Mouse (Mus musculus) forebrain, embryonic 12.5 days (tissue): ENCODE data around the gene Zbtb12. TPM values are rescaled to one million over a fixed set of nuclear protein-coding genes. Genes with fewer than 3 reads are reported as not detected.
"Not testable (repeated sequence)": the region's sequence is repeated elsewhere in the genome, so short reads cannot be mapped to it uniquely, and the experiment has no call there.

Experiments used
- ATAC-seq: fragments of 200-750 bp; cut with Nextera tagmentation; 2 replicates; pipeline ENCODE4 v1.8.0; 2017; ENCODE audit warnings: moderate TSS enrichment; ENCODE audit not compliant: low FRiP score
- H3K27ac ChIP-seq: fragments of 300-500 bp; sonication (generic); 2 replicates; pipeline ENCODE4 v1.5.1; 2016; ENCODE audit warnings: mild to moderate bottlenecking
- H3K27me3 ChIP-seq: fragments of 300-500 bp; sonication (generic); 2 replicates; pipeline ENCODE4 v1.6.1; 2016; ENCODE audit warnings: mild to moderate bottlenecking
- H3K36me3 ChIP-seq: fragments of 300-500 bp; sonication (generic); replicated peaks from 2 replicates; pipeline ENCODE4 v1.6.1; 2016; ENCODE audit warnings: mild to moderate bottlenecking
- H3K4me1 ChIP-seq: fragments of 300-500 bp; sonication (generic); 2 replicates; pipeline ENCODE4 v1.6.1; 2016
- H3K4me2 ChIP-seq: fragments of 300-500 bp; sonication (generic); 2 replicates; pipeline ENCODE4 v1.6.1; 2016; ENCODE audit warnings: mild to moderate bottlenecking, moderate library complexity
- H3K4me3 ChIP-seq: fragments of 300-500 bp; sonication (generic); replicated peaks from 2 replicates; pipeline ENCODE4 v1.5.1; 2016; ENCODE audit warnings: mild to moderate bottlenecking
- H3K9ac ChIP-seq: fragments of 300-500 bp; sonication (generic); 2 replicates; pipeline ENCODE4 v1.6.1; 2016; ENCODE audit warnings: mild to moderate bottlenecking
- H3K9me3 ChIP-seq: fragments of 300-500 bp; sonication (generic); 2 replicates; pipeline ENCODE4 v1.6.1; 2016
- WGBS: fragments of 180-500 bp; shearing (Covaris S2); methylation state at CpG from one replicate; pipeline ENCODE4 v1.1.7; 2016; 5-methylcytosine and 5-hydroxymethylcytosine counted together
- polyA plus RNA-seq: library from polyadenylated mRNA; unstranded; fragments of >200 nt; fragmentation: Nextera tagmentation; extraction: Ambion mirVana; gene quantifications from 2 replicates; pipeline ENCODE4 v1.2.1, GENCODE M21; 2016

Zbtb12 gene
- 9.2 and 10.4 TPM in 2 replicates for polyA plus RNA-seq

- H3K36me3 ChIP-seq: no peaks in the 10 kb centered on the region
- peaks cover 13% of the 10 kb centered on the region for H3K27me3 ChIP-seq
- WGBS: 66% methylated on average over 11 of the region's 11 CpGs
- no peaks in the 10 kb centered on the region for H3K9me3 ChIP-seq
- H3K4me2 ChIP-seq: no peak within 1 kb of the TSS
- no peak within 1 kb of the TSS for H3K4me3 ChIP-seq
- no peak for ATAC-seq
- no peak within 1 kb of the TSS for H3K27ac ChIP-seq
- 0 out of 2 replicates have a peak, but pooled peaks cover 6% of the 10 kb centered on the region for H3K4me1 ChIP-seq
- H3K9ac ChIP-seq: no peak within 1 kb of the TSS
Measured at GRCm38 (mm10) chr17:34879336-34879879, at the start of gene Zbtb12. Gene Zbtb12, plus strand, starts transcription at chr17:34879483.

GRCm38 (mm10) chr17:34830776-34831175 is 48.5 kb upstream of the Zbtb12 start:
- H3K9ac ChIP-seq, H3K27ac ChIP-seq, H3K9me3 ChIP-seq, ATAC-seq, H3K4me2 ChIP-seq, H3K4me1 ChIP-seq, H3K4me3 ChIP-seq, H3K27me3 ChIP-seq: not testable (repeated sequence)
- peaks cover 65% of the 10 kb centered on the region for H3K36me3 ChIP-seq
- 86% methylated on average over 1 of the region's 1 CpGs for WGBS

GRCm38 (mm10) chr17:34836155-34836855 is 43.0 kb upstream of the Zbtb12 start:
- Histone ChIP-seq H3K9ac (peak overlapping the region; percentile 78), H3K36me3 (peaks cover 49% of the 10 kb centered on the region), H3K4me1 (peaks cover 28% of the 10 kb centered on the region), H3K4me3 (peak overlapping the region; percentile 78), H3K4me2 (peak overlapping the region; percentile 100), H3K27ac (peak overlapping the region; percentile 86), H3K9me3 (no peaks in the 10 kb centered on the region), H3K27me3 (no peaks in the 10 kb centered on the region)
- ATAC-seq: peak; percentile 86
- 4% methylated on average over 48 of the region's 48 CpGs for WGBS

- Histone ChIP-seq H3K9me3 (no peaks in the 10 kb centered on the region), H3K4me1 (peaks cover 28% of the 10 kb centered on the region), H3K27me3 (no peaks in the 10 kb centered on the region), H3K27ac (peak within 1 kb of the TSS; percentile 86), H3K36me3 (peaks cover 51% of the 10 kb centered on the region), H3K4me2 (peak within 1 kb of the TSS; percentile 100), H3K4me3 (peak within 1 kb of the TSS; percentile 78), H3K9ac (peak within 1 kb of the TSS; percentile 78)
- peak; percentile 92 for ATAC-seq
- under 1% methylated on average over 40 of the region's 40 CpGs for WGBS
Measured at GRCm38 (mm10) chr17:34836856-34837221, 42.4 kb upstream of the Zbtb12 start, which contains the start of the genes Stk19 and Dxo. Gene Stk19, minus strand, starts transcription at chr17:34836945. Gene Dxo, plus strand, starts transcription at chr17:34837019.

- Histone ChIP-seq H3K4me3 (peak overlapping the region; percentile 78), H3K4me1 (peaks cover 28% of the 10 kb centered on the region), H3K9me3 (no peaks in the 10 kb centered on the region), H3K27me3 (no peaks in the 10 kb centered on the region), H3K27ac (peak overlapping the region; percentile 86), H3K9ac (peak overlapping the region; percentile 78), H3K36me3 (peaks cover 51% of the 10 kb centered on the region), H3K4me2 (peak overlapping the region; percentile 100)
- WGBS: 42% methylated on average over 42 of the region's 43 CpGs
- ATAC-seq: peak; percentile 7; the same call in 1 of the 2 replicates
Measured at GRCm38 (mm10) chr17:34837464-34838324, 41.6 kb upstream of the Zbtb12 start.

- Histone ChIP-seq H3K9ac (no peak overlapping the region), H3K36me3 (peaks cover 56% of the 10 kb centered on the region), H3K4me2 (no peak overlapping the region), H3K4me1 (peaks cover 28% of the 10 kb centered on the region), H3K4me3 (no peak overlapping the region; the same call in 1 of the 2 replicates), H3K27me3 (no peaks in the 10 kb centered on the region), H3K27ac (no peak overlapping the region), H3K9me3 (no peaks in the 10 kb centered on the region)
- WGBS: 92% methylated on average over 7 of the region's 7 CpGs
- no peak for ATAC-seq
Measured at GRCm38 (mm10) chr17:34838785-34839184, 40.5 kb upstream of the Zbtb12 start.

- H3K9ac ChIP-seq: no peak overlapping the region
- H3K4me3 ChIP-seq: no peak overlapping the region
- no peaks in the 10 kb centered on the region for H3K9me3 ChIP-seq
- H3K4me2 ChIP-seq: no peak overlapping the region
- WGBS: 91% methylated on average over 6 of the region's 6 CpGs
- ATAC-seq: no peak
- no peaks in the 10 kb centered on the region for H3K27me3 ChIP-seq
- peaks cover 21% of the 10 kb centered on the region for H3K4me1 ChIP-seq
- peaks cover 76% of the 10 kb centered on the region for H3K36me3 ChIP-seq
- no peak overlapping the region for H3K27ac ChIP-seq
Measured at GRCm38 (mm10) chr17:34840736-34841307, 38.5 kb upstream of the Zbtb12 start.

GRCm38 (mm10) chr17:34844884-34845283 is 34.4 kb upstream of the Zbtb12 start:
- Histone ChIP-seq H3K27ac (no peak overlapping the region), H3K27me3 (no peaks in the 10 kb centered on the region), H3K36me3 (peaks cover 84% of the 10 kb centered on the region), H3K4me1 (peaks cover 8% of the 10 kb centered on the region), H3K9ac (no peak overlapping the region), H3K4me3 (no peak overlapping the region), H3K9me3 (no peaks in the 10 kb centered on the region), H3K4me2 (no peak overlapping the region)
- ATAC-seq: no peak
- 94% methylated on average over 13 of the region's 13 CpGs for WGBS

- no peaks in the 10 kb centered on the region for H3K27me3 ChIP-seq
- 87% methylated on average over 6 of the region's 6 CpGs for WGBS
- no peak overlapping the region for H3K27ac ChIP-seq
- no peak for ATAC-seq
- H3K4me3 ChIP-seq: no peak overlapping the region
- H3K9ac ChIP-seq: no peak overlapping the region
- H3K9me3 ChIP-seq: no peaks in the 10 kb centered on the region
- peaks cover 22% of the 10 kb centered on the region for H3K4me1 ChIP-seq
- H3K4me2 ChIP-seq: no peak overlapping the region
- peaks cover 62% of the 10 kb centered on the region for H3K36me3 ChIP-seq
Measured at GRCm38 (mm10) chr17:34847192-34847591, 32.1 kb upstream of the Zbtb12 start.

- 92% methylated on average over 7 of the region's 7 CpGs for WGBS
- H3K27ac ChIP-seq: no peak overlapping the region
Measured at GRCm38 (mm10) chr17:34847615-34848014, 31.7 kb upstream of the Zbtb12 start.

GRCm38 (mm10) chr17:34849722-34850516 is 29.4 kb upstream of the Zbtb12 start, which contains the start of the genes Skiv2l and Nelfe:
Gene Skiv2l, minus strand, starts transcription at chr17:34850210.
Gene Nelfe, plus strand, starts transcription at chr17:34850391.
- Histone ChIP-seq H3K36me3 (peaks cover 62% of the 10 kb centered on the region), H3K4me1 (peaks cover 22% of the 10 kb centered on the region), H3K27me3 (no peaks in the 10 kb centered on the region), H3K27ac (peak within 1 kb of the TSS; percentile 53), H3K9me3 (no peaks in the 10 kb centered on the region), H3K4me3 (peak within 1 kb of the TSS; percentile 75), H3K4me2 (peak within 1 kb of the TSS; percentile 90), H3K9ac (peak within 1 kb of the TSS; percentile 88)
- WGBS: 2% methylated on average over 58 of the region's 65 CpGs
- peak; percentile 98 for ATAC-seq

More at GRCm38 (mm10) chr17:34847615-34848014, 31.7 kb upstream of the Zbtb12 start:
- Histone ChIP-seq H3K36me3 (peaks cover 62% of the 10 kb centered on the region), H3K9me3 (no peaks in the 10 kb centered on the region), H3K4me2 (no peak overlapping the region), H3K4me3 (no peak overlapping the region), H3K4me1 (peaks cover 22% of the 10 kb centered on the region), H3K9ac (no peak overlapping the region), H3K27me3 (no peaks in the 10 kb centered on the region)
- no peak for ATAC-seq
